Mouse (Mus musculus): ENCODE data around the gene Ptgis.

The Ptgis gene

GRCm38 (mm10) chr2:167263040-167263810, 22.8 kb upstream of the Ptgis start:
- DNase-seq (ENCODE audit: low read depth, low spot score): no peak

- no peak for DNase-seq (ENCODE audit: low read depth, low spot score)
Measured at GRCm38 (mm10) chr2:167262433-167262832, 22.0 kb upstream of the Ptgis start.

- no peak for DNase-seq (ENCODE audit: low read depth, low spot score)
Measured at GRCm38 (mm10) chr2:167261106-167261505, 20.7 kb upstream of the Ptgis start.

GRCm38 (mm10) chr2:167257790-167258189, 17.4 kb upstream of the Ptgis start:
- no peak for DNase-seq (ENCODE audit: low read depth, low spot score)

- DNase-seq (ENCODE audit: low read depth, low spot score): no peak
Measured at GRCm38 (mm10) chr2:167254808-167255207, 14.4 kb upstream of the Ptgis start.

- DNase-seq (ENCODE audit: low read depth, low spot score): no peak
Measured at GRCm38 (mm10) chr2:167254185-167254584, 13.8 kb upstream of the Ptgis start.

GRCm38 (mm10) chr2:167253476-167253875, 13.1 kb upstream of the Ptgis start:
- no peak for DNase-seq (ENCODE audit: low read depth, low spot score)

- no peak for DNase-seq (ENCODE audit: low read depth, low spot score)
Measured at GRCm38 (mm10) chr2:167252057-167252687, 11.8 kb upstream of the Ptgis start.

GRCm38 (mm10) chr2:167250736-167251337, 10.4 kb upstream of the Ptgis start:
- DNase-seq (ENCODE audit: low read depth, low spot score): no peak

- DNase-seq (ENCODE audit: low read depth, low spot score): no peak
Measured at GRCm38 (mm10) chr2:167250003-167250735, 9.8 kb upstream of the Ptgis start.

- no peak for DNase-seq (ENCODE audit: low read depth, low spot score)
Measured at GRCm38 (mm10) chr2:167249591-167249990, 9.2 kb upstream of the Ptgis start.

- DNase-seq (ENCODE audit: low read depth, low spot score): no peak
Measured at GRCm38 (mm10) chr2:167247823-167248222, 7.4 kb upstream of the Ptgis start.

GRCm38 (mm10) chr2:167246704-167247103, 6.3 kb upstream of the Ptgis start:
- DNase-seq (ENCODE audit: low read depth, low spot score): no peak

- no peak for DNase-seq (ENCODE audit: low read depth, low spot score)
Measured at GRCm38 (mm10) chr2:167244892-167245291, 4.5 kb upstream of the Ptgis start.

- no peak for DNase-seq (ENCODE audit: low read depth, low spot score)
Measured at GRCm38 (mm10) chr2:167243831-167244563, 3.6 kb upstream of the Ptgis start.

- no peak for DNase-seq (ENCODE audit: low read depth, low spot score)
Measured at GRCm38 (mm10) chr2:167239262-167239661, 1.1 kb downstream of the Ptgis start.

- DNase-seq (ENCODE audit: low read depth, low spot score): no peak
Measured at GRCm38 (mm10) chr2:167237224-167237623, 3.2 kb downstream of the Ptgis start.

- no peak for DNase-seq (ENCODE audit: low read depth, low spot score)
Measured at GRCm38 (mm10) chr2:167236174-167236573, 4.2 kb downstream of the Ptgis start.

- no peak for DNase-seq (ENCODE audit: low read depth, low spot score)
Measured at GRCm38 (mm10) chr2:167235338-167236018, 4.9 kb downstream of the Ptgis start.

- DNase-seq (ENCODE audit: low read depth, low spot score): no peak
Measured at GRCm38 (mm10) chr2:167233771-167234170, 6.6 kb downstream of the Ptgis start.

GRCm38 (mm10) chr2:167233009-167233335, 7.4 kb downstream of the Ptgis start:
- no peak for DNase-seq (ENCODE audit: low read depth, low spot score)

All from telencephalon, adult 2 months (tissue).